Mouse (Mus musculus): ENCODE measurements at regions not wholly inside any gene's neighbourhood (a gene's known extent, or its start where the extent isn't known, plus 50 kb on each side); places are given as distances from the start of the nearest gene placed in this dataset.

DNA sequence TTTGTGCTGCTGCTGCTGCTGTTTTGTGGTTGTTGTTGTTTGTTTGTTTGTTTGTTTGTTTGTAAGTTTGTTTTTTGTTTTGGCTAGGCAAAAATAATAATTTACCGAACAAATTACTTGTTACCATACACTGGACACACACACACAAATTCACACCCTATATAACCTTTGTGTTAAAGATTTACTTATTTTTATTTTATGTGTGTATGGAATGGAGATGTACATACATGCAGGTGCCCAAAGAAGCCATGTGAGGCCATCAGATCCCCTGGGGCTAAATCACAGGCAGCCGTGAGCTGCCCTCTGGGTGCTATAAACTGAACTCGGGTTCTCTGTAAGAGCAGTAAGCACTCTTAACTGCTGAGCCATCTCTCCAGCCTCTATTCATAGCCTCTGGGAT lies 56.0 kb downstream of the Pttg1 start:
- 92% methylated on average over 3 of the region's 3 CpGs for WGBS
- Histone ChIP-seq H3K36me3 (ENCODE audit: control insufficient read depth, insufficient read depth, low read length) (no peaks in the 10 kb centered on the region), H3K9ac (replicated peaks; ENCODE audit: low read depth, low read length) (no peak overlapping the region), H3K4me1 (ENCODE audit: control insufficient read depth, insufficient read depth, low read length) (no peaks in the 10 kb centered on the region), H3K4me3 (ENCODE audit: low read depth, low read length) (no peak overlapping the region), H3K4me2 (replicated peaks; ENCODE audit: low read depth, low read length) (no peak overlapping the region), H3K9me3 (ENCODE audit: control insufficient read depth, low read depth, low read length) (no peaks in the 10 kb centered on the region), H3K27ac (ENCODE audit: low read length) (no peak overlapping the region), H3K27me3 (ENCODE audit: control insufficient read depth, insufficient read depth, low read length) (no peaks in the 10 kb centered on the region)
- ATAC-seq (ENCODE audit: insufficient number of reproducible peaks, insufficient read depth, low FRiP score, low read depth): no peak

DNA sequence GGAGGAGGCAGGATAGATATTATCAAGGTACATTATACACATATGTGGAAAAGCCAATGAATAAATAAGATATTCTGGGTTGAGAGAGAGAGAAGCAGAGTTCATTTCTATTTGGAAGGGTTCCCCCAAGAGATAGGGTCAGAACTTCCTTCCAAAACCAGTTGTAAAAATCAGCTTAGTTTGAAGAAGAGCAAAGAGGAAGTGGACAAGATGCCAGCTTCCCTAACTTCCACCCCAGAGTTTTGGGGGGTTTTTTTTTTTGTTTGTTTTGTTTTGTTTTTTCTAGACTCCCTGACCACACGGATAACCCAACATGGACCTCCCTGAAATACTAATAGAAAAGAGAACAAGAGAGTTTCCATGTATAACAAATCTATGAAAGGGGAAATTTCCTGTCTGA lies 57.7 kb downstream of the Pttg1 start:
- 76% methylated on average over 1 of the region's 1 CpGs for WGBS
- Histone ChIP-seq H3K9ac (replicated peaks; ENCODE audit: low read depth, low read length) (no peak overlapping the region), H3K27me3 (ENCODE audit: control insufficient read depth, insufficient read depth, low read length) (no peaks in the 10 kb centered on the region), H3K27ac (ENCODE audit: low read length) (no peak overlapping the region), H3K9me3 (ENCODE audit: control insufficient read depth, low read depth, low read length) (no peaks in the 10 kb centered on the region), H3K36me3 (ENCODE audit: control insufficient read depth, insufficient read depth, low read length) (no peaks in the 10 kb centered on the region), H3K4me3 (ENCODE audit: low read depth, low read length) (no peak overlapping the region), H3K4me1 (ENCODE audit: control insufficient read depth, insufficient read depth, low read length) (no peaks in the 10 kb centered on the region), H3K4me2 (replicated peaks; ENCODE audit: low read depth, low read length) (no peak overlapping the region)
- no peak for ATAC-seq (ENCODE audit: insufficient number of reproducible peaks, insufficient read depth, low FRiP score, low read depth)

DNA sequence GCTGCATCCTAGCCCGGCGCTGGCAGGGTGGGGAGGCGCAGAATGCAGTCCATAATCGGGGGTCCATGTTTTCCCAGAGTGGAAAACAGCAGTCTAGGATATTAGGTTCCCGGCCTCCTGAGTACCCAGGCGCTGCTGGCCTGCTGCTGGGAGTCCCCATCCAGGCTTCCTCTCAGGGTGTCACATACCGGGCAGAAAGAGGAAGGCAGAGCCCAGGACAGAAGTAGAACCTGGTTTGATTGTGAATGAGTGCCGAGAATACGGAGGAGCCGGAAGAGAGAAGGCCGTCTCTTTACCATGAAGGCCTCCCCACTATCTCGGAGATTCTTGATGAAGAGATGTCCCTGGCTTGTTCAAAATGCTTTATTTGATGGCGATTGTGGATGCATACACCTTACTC lies 64.2 kb downstream of the Pttg1 start:
- Histone ChIP-seq H3K9ac (replicated peaks; ENCODE audit: low read depth, low read length) (no peak overlapping the region), H3K27me3 (ENCODE audit: control insufficient read depth, insufficient read depth, low read length) (no peaks in the 10 kb centered on the region), H3K4me2 (replicated peaks; ENCODE audit: low read depth, low read length) (no peak overlapping the region), H3K27ac (ENCODE audit: low read length) (no peak overlapping the region), H3K4me1 (ENCODE audit: control insufficient read depth, insufficient read depth, low read length) (no peaks in the 10 kb centered on the region), H3K9me3 (ENCODE audit: control insufficient read depth, low read depth, low read length) (no peaks in the 10 kb centered on the region), H3K36me3 (ENCODE audit: control insufficient read depth, insufficient read depth, low read length) (no peaks in the 10 kb centered on the region), H3K4me3 (ENCODE audit: low read depth, low read length) (no peak overlapping the region)
- 72% methylated on average over 13 of the region's 13 CpGs for WGBS
- no peak for ATAC-seq (ENCODE audit: insufficient number of reproducible peaks, insufficient read depth, low FRiP score, low read depth)

GRCm38 (mm10) chr11:43358390-43359291 lies 67.4 kb downstream of the Pttg1 start:
- Histone ChIP-seq H3K9ac (replicated peaks; ENCODE audit: low read depth, low read length) (no peak overlapping the region), H3K4me2 (replicated peaks; ENCODE audit: low read depth, low read length) (no peak overlapping the region), H3K4me1 (ENCODE audit: control insufficient read depth, insufficient read depth, low read length) (no peaks in the 10 kb centered on the region), H3K27ac (ENCODE audit: low read length) (no peak overlapping the region), H3K27me3 (ENCODE audit: control insufficient read depth, insufficient read depth, low read length) (no peaks in the 10 kb centered on the region), H3K4me3 (ENCODE audit: low read depth, low read length) (no peak overlapping the region), H3K9me3 (ENCODE audit: control insufficient read depth, low read depth, low read length) (no peaks in the 10 kb centered on the region), H3K36me3 (ENCODE audit: control insufficient read depth, insufficient read depth, low read length) (no peaks in the 10 kb centered on the region)
- 67% methylated on average over 13 of the region's 13 CpGs for WGBS
- 0 out of 2 replicates have a peak, but pooled peaks have one; percentile 58 for ATAC-seq (ENCODE audit: insufficient number of reproducible peaks, insufficient read depth, low FRiP score, low read depth)

DNA sequence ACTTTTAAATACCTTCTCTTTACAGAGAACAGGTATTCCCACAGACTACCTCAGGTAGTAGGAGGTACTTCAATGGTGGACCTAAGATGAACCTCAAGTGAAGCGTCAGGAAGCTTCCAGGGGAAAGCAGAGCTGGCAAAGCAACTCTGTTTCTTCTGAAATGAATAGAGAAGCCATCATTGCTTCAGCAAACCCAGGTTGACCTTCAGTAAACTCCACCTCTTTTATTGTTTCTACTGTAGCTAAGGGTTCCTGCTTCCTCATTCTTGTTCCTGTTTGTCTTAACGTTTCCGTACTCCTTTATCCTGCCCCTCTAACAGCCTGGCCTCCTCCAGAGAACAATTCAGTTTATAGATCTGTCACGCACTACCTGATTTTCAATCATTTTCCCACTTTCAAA lies 72.4 kb downstream of the Pttg1 start:
- no peaks in the 10 kb centered on the region for H3K27me3 ChIP-seq (ENCODE audit: control insufficient read depth, insufficient read depth, low read length)
- no peak for ATAC-seq (ENCODE audit: insufficient number of reproducible peaks, insufficient read depth, low FRiP score, low read depth)
- WGBS: 68% methylated on average over 4 of the region's 4 CpGs
- no peak overlapping the region for H3K4me3 ChIP-seq (ENCODE audit: low read depth, low read length)
- H3K9me3 ChIP-seq (ENCODE audit: control insufficient read depth, low read depth, low read length): no peaks in the 10 kb centered on the region
- H3K4me1 ChIP-seq (ENCODE audit: control insufficient read depth, insufficient read depth, low read length): no peaks in the 10 kb centered on the region
- H3K9ac ChIP-seq (replicated peaks; ENCODE audit: low read depth, low read length): no peak overlapping the region
- no peak overlapping the region for H3K4me2 ChIP-seq (replicated peaks; ENCODE audit: low read depth, low read length)
- H3K36me3 ChIP-seq (ENCODE audit: control insufficient read depth, insufficient read depth, low read length): no peaks in the 10 kb centered on the region
- H3K27ac ChIP-seq (ENCODE audit: low read length): no peak overlapping the region

GRCm38 (mm10) chr11:43353030-43353429 lies 73.0 kb downstream of the Pttg1 start:
- H3K36me3 ChIP-seq (ENCODE audit: control insufficient read depth, insufficient read depth, low read length): no peaks in the 10 kb centered on the region
- H3K27ac ChIP-seq (ENCODE audit: low read length): no peak overlapping the region
- no peak for ATAC-seq (ENCODE audit: insufficient number of reproducible peaks, insufficient read depth, low FRiP score, low read depth)
- no peak overlapping the region for H3K4me3 ChIP-seq (ENCODE audit: low read depth, low read length)
- no peaks in the 10 kb centered on the region for H3K9me3 ChIP-seq (ENCODE audit: control insufficient read depth, low read depth, low read length)
- no peaks in the 10 kb centered on the region for H3K4me1 ChIP-seq (ENCODE audit: control insufficient read depth, insufficient read depth, low read length)
- H3K27me3 ChIP-seq (ENCODE audit: control insufficient read depth, insufficient read depth, low read length): no peaks in the 10 kb centered on the region
- H3K9ac ChIP-seq (replicated peaks; ENCODE audit: low read depth, low read length): no peak overlapping the region
- no peak overlapping the region for H3K4me2 ChIP-seq (replicated peaks; ENCODE audit: low read depth, low read length)
- 85% methylated on average over 1 of the region's 1 CpGs for WGBS

GRCm38 (mm10) chr11:43351818-43352217 lies 74.2 kb downstream of the Pttg1 start:
- no peaks in the 10 kb centered on the region for H3K27me3 ChIP-seq (ENCODE audit: control insufficient read depth, insufficient read depth, low read length)
- no peak overlapping the region for H3K9ac ChIP-seq (replicated peaks; ENCODE audit: low read depth, low read length)
- H3K4me1 ChIP-seq (ENCODE audit: control insufficient read depth, insufficient read depth, low read length): no peaks in the 10 kb centered on the region
- no peak overlapping the region for H3K4me2 ChIP-seq (replicated peaks; ENCODE audit: low read depth, low read length)
- ATAC-seq (ENCODE audit: insufficient number of reproducible peaks, insufficient read depth, low FRiP score, low read depth): no peak
- no peak overlapping the region for H3K4me3 ChIP-seq (ENCODE audit: low read depth, low read length)
- no peaks in the 10 kb centered on the region for H3K36me3 ChIP-seq (ENCODE audit: control insufficient read depth, insufficient read depth, low read length)
- no peaks in the 10 kb centered on the region for H3K9me3 ChIP-seq (ENCODE audit: control insufficient read depth, low read depth, low read length)
- WGBS: 64% methylated on average over 2 of the region's 2 CpGs
- no peak overlapping the region for H3K27ac ChIP-seq (ENCODE audit: low read length)

DNA sequence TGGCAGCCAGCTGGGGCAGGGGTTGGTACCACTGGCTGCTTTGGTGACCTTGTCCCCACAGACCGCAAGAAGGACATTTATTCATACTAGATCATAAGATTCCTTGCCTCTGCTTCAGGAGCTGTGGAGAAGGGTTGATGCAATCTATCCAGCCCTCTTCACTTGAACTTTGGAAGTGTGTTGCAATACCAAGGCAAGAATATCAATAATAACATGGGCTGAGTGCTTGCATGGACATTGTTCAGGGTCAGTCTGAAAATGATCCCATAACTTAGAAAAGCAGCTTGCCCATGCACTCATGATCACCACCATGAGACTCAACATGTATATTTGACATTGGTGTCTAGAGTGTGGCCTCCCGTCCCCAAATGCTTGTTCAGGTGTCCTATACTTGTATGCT lies 74.7 kb downstream of the Pttg1 start:
- 84% methylated on average over 2 of the region's 2 CpGs for WGBS
- no peak overlapping the region for H3K4me3 ChIP-seq (ENCODE audit: low read depth, low read length)
- no peak for ATAC-seq (ENCODE audit: insufficient number of reproducible peaks, insufficient read depth, low FRiP score, low read depth)
- H3K4me1 ChIP-seq (ENCODE audit: control insufficient read depth, insufficient read depth, low read length): no peaks in the 10 kb centered on the region
- no peak overlapping the region for H3K27ac ChIP-seq (ENCODE audit: low read length)
- no peaks in the 10 kb centered on the region for H3K27me3 ChIP-seq (ENCODE audit: control insufficient read depth, insufficient read depth, low read length)
- no peaks in the 10 kb centered on the region for H3K36me3 ChIP-seq (ENCODE audit: control insufficient read depth, insufficient read depth, low read length)
- H3K9me3 ChIP-seq (ENCODE audit: control insufficient read depth, low read depth, low read length): no peaks in the 10 kb centered on the region
- no peak overlapping the region for H3K9ac ChIP-seq (replicated peaks; ENCODE audit: low read depth, low read length)
- H3K4me2 ChIP-seq (replicated peaks; ENCODE audit: low read depth, low read length): no peak overlapping the region

DNA sequence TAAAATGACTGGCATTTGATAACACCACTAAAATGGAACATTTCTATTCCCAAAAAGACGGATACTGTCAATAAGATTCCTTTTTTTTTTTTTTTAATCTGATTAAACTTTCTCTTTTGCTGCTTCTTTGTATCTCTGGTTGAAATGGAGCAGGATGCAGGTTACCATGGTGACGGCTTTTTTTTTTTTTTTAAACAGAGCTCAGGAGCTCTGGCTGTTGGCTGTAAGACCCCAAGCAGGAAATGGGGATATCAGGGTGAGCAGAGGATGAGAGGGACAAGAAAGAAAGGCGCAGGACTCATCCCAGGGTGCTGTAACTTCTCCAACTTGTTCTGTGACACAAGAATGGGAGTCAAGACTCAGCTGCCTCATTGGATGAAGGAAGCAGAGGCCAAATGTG lies 75.8 kb downstream of the Pttg1 start:
- H3K4me2 ChIP-seq (replicated peaks; ENCODE audit: low read depth, low read length): no peak overlapping the region
- H3K27ac ChIP-seq (ENCODE audit: low read length): no peak overlapping the region
- no peak overlapping the region for H3K4me3 ChIP-seq (ENCODE audit: low read depth, low read length)
- H3K36me3 ChIP-seq (ENCODE audit: control insufficient read depth, insufficient read depth, low read length): no peaks in the 10 kb centered on the region
- no peak for ATAC-seq (ENCODE audit: insufficient number of reproducible peaks, insufficient read depth, low FRiP score, low read depth)
- 62% methylated on average over 3 of the region's 3 CpGs for WGBS
- H3K4me1 ChIP-seq (ENCODE audit: control insufficient read depth, insufficient read depth, low read length): no peaks in the 10 kb centered on the region
- no peaks in the 10 kb centered on the region for H3K9me3 ChIP-seq (ENCODE audit: control insufficient read depth, low read depth, low read length)
- H3K9ac ChIP-seq (replicated peaks; ENCODE audit: low read depth, low read length): no peak overlapping the region
- H3K27me3 ChIP-seq (ENCODE audit: control insufficient read depth, insufficient read depth, low read length): no peaks in the 10 kb centered on the region
